Mouse (Mus musculus) MEL (cell line): ENCODE results near the gene Lnx2. TPM values are rescaled to one million over a fixed set of nuclear protein-coding genes. Genes with fewer than 3 reads are reported as not detected.

Experiments used
- DNase-seq: peaks from one replicate; pipeline ENCODE4 v3.0.0; 2011; ENCODE audit warnings: low read depth, low spot score
- H3K27ac ChIP-seq: 2 replicates; pipeline ENCODE4 v1.5.1; 2012; ENCODE audit warnings: low read depth, mild to moderate bottlenecking, control low read depth, low read length, moderate library complexity; ENCODE audit not compliant: control insufficient read depth
- H3K27me3 ChIP-seq, 2 experiments: fragments of 150-350 bp in 1 of 2; sonication (generic) in 1 of 2; 2 replicates each; pipeline ENCODE4 v1.6.1; 2012; ENCODE audit warnings: low read length in 2 of 2, mild to moderate bottlenecking in 2 of 2, improper control_type of control experiment in 1 of 2, moderate library complexity in 1 of 2; ENCODE audit not compliant: insufficient read depth in 2 of 2, control insufficient read depth in 1 of 2
- H3K36me3 ChIP-seq, 2 experiments: 2 replicates each; pipeline ENCODE4 v1.6.1; 2012 to 2014; ENCODE audit warnings: low read length in 2 of 2, improper control_type of control experiment in 1 of 2, inconsistent platforms in 1 of 2, mild to moderate bottlenecking in 1 of 2; ENCODE audit not compliant: insufficient read depth in 2 of 2, control insufficient read depth in 1 of 2
- H3K4me1 ChIP-seq, 2 experiments: fragments of 150-350 bp in 1 of 2; sonication (generic) in 1 of 2; 2 replicates each; pipeline ENCODE4 v1.6.1; 2012; ENCODE audit warnings: low read length in 2 of 2, improper control_type of control experiment in 1 of 2, mild to moderate bottlenecking in 1 of 2; ENCODE audit not compliant: insufficient read depth in 2 of 2, control insufficient read depth in 1 of 2
- H3K4me3 ChIP-seq, 2 experiments: fragments of 150-350 bp in 1 of 2; sonication (generic) in 1 of 2; 2 replicates each; pipeline ENCODE4 v1.5.1; 2012; ENCODE audit warnings: low read depth in 2 of 2, low read length in 2 of 2, mild to moderate bottlenecking in 2 of 2, moderate library complexity in 2 of 2, control low read depth in 1 of 2, improper control_type of control experiment in 1 of 2; ENCODE audit not compliant: control insufficient read depth in 1 of 2, insufficient read depth in 1 of 2
- H3K79me2 ChIP-seq: 2 replicates; pipeline ENCODE4 v1.6.1; 2012; ENCODE audit warnings: mild to moderate bottlenecking, low read length, moderate library complexity; ENCODE audit not compliant: control insufficient read depth, poor library complexity, insufficient read depth
- H3K9ac ChIP-seq: 2 replicates; pipeline ENCODE4 v1.6.1; 2012; ENCODE audit warnings: low read depth, mild to moderate bottlenecking, control low read depth, low read length, moderate library complexity; ENCODE audit not compliant: control insufficient read depth, poor library complexity, severe bottlenecking
- H3K9me3 ChIP-seq: fragments of 150-350 bp; sonication (generic); replicated peaks from 2 replicates; pipeline ENCODE4 v1.6.1; 2012; ENCODE audit warnings: mild to moderate bottlenecking, low read length, improper control_type of control experiment, moderate library complexity; ENCODE audit not compliant: insufficient read depth
- BHLHE40 ChIP-seq: IDR thresholded peaks from 2 replicates; pipeline ENCODE4 v1.6.1; 2012; ENCODE audit warnings: low read depth, mild to moderate bottlenecking, inconsistent platforms, low read length, improper control_type of control experiment, borderline replicate concordance
- ELF1 ChIP-seq: IDR thresholded peaks from 2 replicates; pipeline ENCODE4 v1.6.1; 2014; ENCODE audit warnings: low read depth, mild to moderate bottlenecking, inconsistent platforms, low read length, improper control_type of control experiment, moderate library complexity
- MAZ ChIP-seq: IDR thresholded peaks from 2 replicates; pipeline ENCODE4 v1.6.1; 2012; ENCODE audit warnings: low read depth, mild to moderate bottlenecking, inconsistent platforms, low read length, improper control_type of control experiment
- MEF2A ChIP-seq: IDR thresholded peaks from 2 replicates; pipeline ENCODE4 v1.6.1; 2014; ENCODE audit warnings: low read depth, mild to moderate bottlenecking, inconsistent platforms, low read length, improper control_type of control experiment; ENCODE audit not compliant: poor library complexity, insufficient replicate concordance, severe bottlenecking; ENCODE audit errors: extremely low read depth
- RAD21 ChIP-seq: IDR thresholded peaks from 2 replicates; pipeline ENCODE4 v1.6.1; 2011; ENCODE audit warnings: mild to moderate bottlenecking, low read depth, low read length, improper control_type of control experiment
- polyA plus RNA-seq, 2 experiments: library from polyadenylated mRNA; stranded (reverse) in 1 of 2; unstranded in 1 of 2; fragments of >175 nt in 1 of 2; fragments of >200 nt in 1 of 2; gene quantifications; 2 replicates each; pipeline versions ENCODE4 v1.2.1 to v1.2.4; 2012; ENCODE audit warnings: low replicate concordance in 2 of 2, low read depth in 1 of 2; ENCODE audit not compliant: insufficient read length in 2 of 2, insufficient read depth in 1 of 2, missing spikeins in 1 of 2
- total RNA-seq: library from RNA; depleted of rRNA; stranded (reverse); fragments of 300-350 nt; gene quantifications from 2 replicates; pipeline ENCODE4 v1.2.3, GENCODE M21; 2012; rRNA removed

The Lnx2 gene
- total and polyA plus RNA-seq, 3 experiments: 22.0 to 26.1 TPM; not detected in 1

- Histone ChIP-seq H3K27ac (no peak overlapping the region), H3K9ac (no peak overlapping the region), H3K9me3 (no peaks in the 10 kb centered on the region), H3K79me2 (no peaks in the 10 kb centered on the region), H3K4me3 (no peak overlapping the region), H3K4me1 (peaks cover 0 to 4% of the 10 kb centered on the region in 2 experiments; a peak in 1 of 4 replicates), H3K36me3 (peaks cover 0 to 3% of the 10 kb centered on the region in 2 experiments; a peak in 1 of 4 replicates), H3K27me3 (peaks cover 6 to 8% of the 10 kb centered on the region in 2 experiments; a peak in 3 of 4 replicates)
- TF ChIP-seq MAZ (no peak), RAD21 (no peak), ELF1 (no peak), MEF2A (no peak), BHLHE40 (no peak)
- DNase-seq: no peak
These were observed 107.5 kb downstream of the Lnx2 start for GRCm38 (mm10) chr5:146968695-146969393.

Other genes with a start within 250 kb of the Lnx2 start
- 468 and 508 TPM in 2 replicates for gene Rpl21, start 243.7 kb downstream of the Lnx2 start, total RNA-seq
- gene Rpl21, start 243.7 kb downstream of the Lnx2 start, polyA plus RNA-seq: 10 to 100 TPM in 1 of 2 experiments, not detected in 1; 70.7 TPM
- gene Rasl11a, start 231.5 kb downstream of the Lnx2 start, total RNA-seq: 1.1 and 1.7 TPM in 2 replicates
- 1 to 10 TPM in 1 of 2 experiments, not detected in 1; 2.3 TPM for gene Rasl11a, start 231.5 kb downstream of the Lnx2 start, polyA plus RNA-seq
- gene Gtf3a, start 127.9 kb downstream of the Lnx2 start, total RNA-seq: 173 and 177 TPM in 2 replicates
- 100 to 1,000 TPM in 1 of 2 experiments, not detected in 1; 204 TPM for gene Gtf3a, start 127.9 kb downstream of the Lnx2 start, polyA plus RNA-seq
- gene Mtif3, start 112.8 kb downstream of the Lnx2 start, total RNA-seq: 22.3 and 22.7 TPM in 2 replicates
- 10 to 100 TPM in 1 of 2 experiments, not detected in 1; 38.2 TPM for gene Mtif3, start 112.8 kb downstream of the Lnx2 start, polyA plus RNA-seq
- gene Polr1d, start 464 bp upstream of the Lnx2 start, total RNA-seq: 460 and 506 TPM in 2 replicates
- 100 to 1,000 TPM; 185 to 388 TPM for gene Polr1d, start 464 bp upstream of the Lnx2 start, polyA plus RNA-seq
- gene Gsx1, start 112.1 kb upstream of the Lnx2 start, total RNA-seq: not detected in 2 replicates
- gene Gsx1, start 112.1 kb upstream of the Lnx2 start, polyA plus RNA-seq: not detected
- not detected in 2 replicates for gene Pdx1, start 193.4 kb upstream of the Lnx2 start, total RNA-seq
- not detected for gene Pdx1, start 193.4 kb upstream of the Lnx2 start, polyA plus RNA-seq
- not detected in 2 replicates for gene Cdx2, start 230.7 kb upstream of the Lnx2 start, total RNA-seq
- not detected for gene Cdx2, start 230.7 kb upstream of the Lnx2 start, polyA plus RNA-seq
- not detected in 2 replicates for gene Urad, start 245.9 kb upstream of the Lnx2 start, total RNA-seq
- gene Urad, start 245.9 kb upstream of the Lnx2 start, polyA plus RNA-seq: not detected